Mouse (Mus musculus) liver, embryonic 11.5 days (tissue): Measurements from ENCODE around the gene Ddx24. TPM values are rescaled to one million over a fixed set of nuclear protein-coding genes. Genes with fewer than 3 reads are reported as not detected.

Experiments used
- ATAC-seq: fragments of 200-750 bp; cut with Nextera tagmentation; replicated peaks from 2 replicates; pipeline ENCODE4 v1.8.0; 2017; ENCODE audit warnings: moderate number of reproducible peaks, mild to moderate bottlenecking, moderate TSS enrichment, moderate library complexity; ENCODE audit not compliant: low FRiP score
- DNase-seq: peaks from one replicate; pipeline ENCODE4 v3.0.0-alpha.2; 2017; ENCODE audit warnings: low spot score
- H3K27ac ChIP-seq: fragments of 300-500 bp; sonication (generic); 2 replicates; pipeline ENCODE4 v1.5.1; 2014; ENCODE audit warnings: mild to moderate bottlenecking, low read depth, low read length, control low read depth
- H3K27me3 ChIP-seq: fragments of 300-500 bp; sonication (generic); replicated peaks from 2 replicates; pipeline ENCODE4 v1.6.1; 2014; ENCODE audit warnings: low read length, mixed read lengths; ENCODE audit not compliant: control insufficient read depth, insufficient read depth
- H3K36me3 ChIP-seq: fragments of 300-500 bp; sonication (generic); 2 replicates; pipeline ENCODE4 v1.6.1; 2014; ENCODE audit warnings: mild to moderate bottlenecking, low read length, moderate library complexity, mixed read lengths; ENCODE audit not compliant: control insufficient read depth, insufficient read depth
- H3K4me1 ChIP-seq: fragments of 300-500 bp; sonication (generic); replicated peaks from 2 replicates; pipeline ENCODE4 v1.6.1; 2014; ENCODE audit warnings: low read length, mixed read lengths; ENCODE audit not compliant: control insufficient read depth, insufficient read depth
- H3K4me2 ChIP-seq: fragments of 300-500 bp; sonication (generic); 2 replicates; pipeline ENCODE4 v1.6.1; 2014; ENCODE audit warnings: mild to moderate bottlenecking, control low read depth, moderate library complexity
- H3K4me3 ChIP-seq: fragments of 300-500 bp; sonication (generic); 2 replicates; pipeline ENCODE4 v1.5.1; 2014; ENCODE audit warnings: low read depth, low read length, control low read depth
- H3K9ac ChIP-seq: fragments of 300-500 bp; sonication (generic); 2 replicates; pipeline ENCODE4 v1.6.1; 2014; ENCODE audit warnings: low read depth, low read length, control low read depth
- H3K9me3 ChIP-seq: fragments of 300-500 bp; sonication (generic); 2 replicates; pipeline ENCODE4 v1.6.1; 2016; ENCODE audit warnings: low read length, inconsistent platforms, mixed read lengths; ENCODE audit not compliant: control insufficient read depth
- WGBS: fragments of 180-500 bp; shearing (Covaris S2); extraction: QIAGEN DNeasy Blood & Tissue Kit; methylation state at CpG from one replicate; pipeline ENCODE4 v1.1.7; 2014; 5-methylcytosine and 5-hydroxymethylcytosine counted together
- polyA plus RNA-seq: library from polyadenylated mRNA; unstranded; fragments of >200 nt; fragmentation: Nextera tagmentation; extraction: Ambion mirVana; gene quantifications from 2 replicates; pipeline ENCODE4 v1.2.1, GENCODE M21; 2014

The Ddx24 gene
- polyA plus RNA-seq, 1 experiment from 2014 or later = 97.0 TPM

GRCm38 (mm10) chr12:103434861-103435260 lies 9.2 kb upstream of the Ddx24 start:
- no peak overlapping the region for H3K4me3 ChIP-seq
- DNase-seq (no peak), ATAC-seq (no peak)
- H3K27me3 ChIP-seq = no peaks in the 10 kb centered on the region
- no peak overlapping the region for H3K9ac ChIP-seq
- no peaks in the 10 kb centered on the region for H3K9me3 ChIP-seq
- no peaks in the 10 kb centered on the region for H3K36me3 ChIP-seq
- H3K4me2 ChIP-seq = no peak overlapping the region
- H3K4me1 ChIP-seq = no peaks in the 10 kb centered on the region
- H3K27ac ChIP-seq = no peak overlapping the region

GRCm38 (mm10) chr12:103433986-103434731 lies 8.5 kb upstream of the Ddx24 start, which contains the start of gene Ifi27:
Gene Ifi27 (plus strand): TSS chr12:103434211.
- no peak within 1 kb of the TSS for H3K9ac ChIP-seq
- H3K4me1 ChIP-seq = no peaks in the 10 kb centered on the region
- DNase-seq = no peak
- H3K36me3 ChIP-seq = no peaks in the 10 kb centered on the region
- WGBS = 57% methylated on average over 8 of the region's 8 CpGs
- H3K4me2 ChIP-seq = 0 out of 2 replicates have a peak within 1 kb of the TSS, but pooled peaks have one; percentile 4
- no peak within 1 kb of the TSS for H3K4me3 ChIP-seq
- no peak for ATAC-seq
- H3K27me3 ChIP-seq = no peaks in the 10 kb centered on the region
- no peaks in the 10 kb centered on the region for H3K9me3 ChIP-seq
- H3K27ac ChIP-seq = no peak within 1 kb of the TSS

GRCm38 (mm10) chr12:103433430-103433829 lies 7.8 kb upstream of the Ddx24 start:
- H3K27ac ChIP-seq = no peak overlapping the region
- no peak overlapping the region for H3K4me3 ChIP-seq
- DNase-seq = no peak
- no peaks in the 10 kb centered on the region for H3K4me1 ChIP-seq
- ATAC-seq = no peak
- H3K27me3 ChIP-seq = no peaks in the 10 kb centered on the region
- H3K9ac ChIP-seq = no peak overlapping the region
- no peak overlapping the region for H3K4me2 ChIP-seq
- WGBS = 90% methylated on average over 2 of the region's 2 CpGs
- H3K9me3 ChIP-seq = no peaks in the 10 kb centered on the region
- H3K36me3 ChIP-seq = no peaks in the 10 kb centered on the region

- Histone ChIP-seq H3K9ac (no peak overlapping the region), H3K36me3 (peaks cover 7% of the 10 kb centered on the region), H3K27me3 (no peaks in the 10 kb centered on the region), H3K27ac (no peak overlapping the region), H3K4me2 (no peak overlapping the region), H3K9me3 (no peaks in the 10 kb centered on the region), H3K4me3 (no peak overlapping the region), H3K4me1 (peaks cover 21% of the 10 kb centered on the region)
- ATAC-seq (no peak), DNase-seq (no peak)
- 88% methylated on average over 7 of the region's 7 CpGs for WGBS
Measured at GRCm38 (mm10) chr12:103426710-103427109, 1.1 kb upstream of the Ddx24 start.

GRCm38 (mm10) chr12:103425016-103425728 lies 458 bp downstream of the Ddx24 start:
- Histone ChIP-seq H3K36me3 (peaks cover 7% of the 10 kb centered on the region), H3K4me1 (peaks cover 25% of the 10 kb centered on the region), H3K4me2 (peak overlapping the region; percentile 91), H3K4me3 (peak overlapping the region; percentile 85), H3K27me3 (no peaks in the 10 kb centered on the region), H3K9ac (peak overlapping the region; percentile 85), H3K9me3 (no peaks in the 10 kb centered on the region), H3K27ac (peak overlapping the region; percentile 20; the same call in 1 of the 2 replicates)
- 6% methylated on average over 33 of the region's 33 CpGs for WGBS
- ATAC-seq (peak; percentile 37), DNase-seq (no peak)

GRCm38 (mm10) chr12:103408144-103408543 lies 17.5 kb downstream of the Ddx24 start:
- ATAC-seq = no peak
- Histone ChIP-seq H3K9me3 (no peaks in the 10 kb centered on the region), H3K9ac (no peak overlapping the region), H3K4me2 (no peak overlapping the region), H3K4me1 (no peaks in the 10 kb centered on the region), H3K4me3 (no peak overlapping the region), H3K27ac (no peak overlapping the region), H3K36me3 (peaks cover 65% of the 10 kb centered on the region), H3K27me3 (no peaks in the 10 kb centered on the region)
- WGBS = 91% methylated on average over 10 of the region's 10 CpGs
- no peak for DNase-seq

- ATAC-seq (no peak), DNase-seq (no peak)
- Histone ChIP-seq H3K4me1 (no peaks in the 10 kb centered on the region), H3K36me3 (peaks cover 64% of the 10 kb centered on the region), H3K4me3 (no peak within 1 kb of the TSS), H3K9me3 (no peaks in the 10 kb centered on the region), H3K4me2 (no peak within 1 kb of the TSS), H3K9ac (no peak within 1 kb of the TSS), H3K27me3 (no peaks in the 10 kb centered on the region), H3K27ac (no peak within 1 kb of the TSS)
- 89% methylated on average over 4 of the region's 4 CpGs for WGBS
Measured at GRCm38 (mm10) chr12:103407720-103408119, 17.9 kb downstream of the Ddx24 start, which contains the start of gene 9330161L09Rik. Gene 9330161L09Rik (minus strand): TSS chr12:103407820.

- H3K4me2 ChIP-seq = no peak overlapping the region
- ATAC-seq (no peak), DNase-seq (no peak)
- H3K9ac ChIP-seq = no peak overlapping the region
- H3K36me3 ChIP-seq = peaks cover 31% of the 10 kb centered on the region
- 86% methylated on average over 18 of the region's 18 CpGs for WGBS
- H3K27ac ChIP-seq = no peak overlapping the region
- H3K27me3 ChIP-seq = no peaks in the 10 kb centered on the region
- no peaks in the 10 kb centered on the region for H3K4me1 ChIP-seq
- no peak overlapping the region for H3K4me3 ChIP-seq
- H3K9me3 ChIP-seq = no peaks in the 10 kb centered on the region
Measured at GRCm38 (mm10) chr12:103404131-103404530, 21.5 kb downstream of the Ddx24 start.
